Mouse (Mus musculus): ENCODE measurements around the gene Rsu1.

GRCm38 (mm10) chr2:13263150-13263549 lies 8.1 kb downstream of the Rsu1 start:
- TF ChIP-seq CTCF (IDR thresholded peaks at IDR 0.05; ENCODE audit: extremely low read depth, insufficient read depth, insufficient read length, insufficient replicate concordance) (no peak), POLR2A (IDR thresholded peaks at IDR 0.05; ENCODE audit: low read depth, low read length) (no peak)
